Mouse (Mus musculus) telencephalon, adult 2 months (tissue): ENCODE data around the gene Smad6.

Experiments
- DNase-seq: peaks from one replicate; pipeline ENCODE4 v3.0.0-alpha.2; 2011; ENCODE audit warnings: low read depth, low spot score

Gene Smad6

GRCm38 (mm10) chr9:63982937-63983632, 38.8 kb downstream of the Smad6 start:
- DNase-seq, result no peak

GRCm38 (mm10) chr9:63981912-63982311, 39.9 kb downstream of the Smad6 start:
- DNase-seq, result no peak

GRCm38 (mm10) chr9:63981371-63981770, 40.5 kb downstream of the Smad6 start:
- DNase-seq, result no peak

GRCm38 (mm10) chr9:63980179-63981086, 41.4 kb downstream of the Smad6 start:
- no peak for DNase-seq

GRCm38 (mm10) chr9:63979275-63979674, 42.6 kb downstream of the Smad6 start:
- no peak for DNase-seq

- no peak for DNase-seq
Observed at GRCm38 (mm10) chr9:63978682-63979081, 43.2 kb downstream of the Smad6 start.

- DNase-seq, result no peak
Observed at GRCm38 (mm10) chr9:63975996-63976395, 45.9 kb downstream of the Smad6 start.

- DNase-seq, result no peak
Observed at GRCm38 (mm10) chr9:63974258-63975023, 47.4 kb downstream of the Smad6 start.

- no peak for DNase-seq
Observed at GRCm38 (mm10) chr9:63973662-63974190, 48.1 kb downstream of the Smad6 start.

GRCm38 (mm10) chr9:63972576-63973290, 49.1 kb downstream of the Smad6 start:
- no peak for DNase-seq

GRCm38 (mm10) chr9:63971557-63971956, 50.3 kb downstream of the Smad6 start:
- DNase-seq, result no peak

GRCm38 (mm10) chr9:63970836-63971235, 51.0 kb downstream of the Smad6 start:
- DNase-seq, result no peak

- DNase-seq, result no peak
Observed at GRCm38 (mm10) chr9:63970388-63970787, 51.5 kb downstream of the Smad6 start.

GRCm38 (mm10) chr9:63969467-63969866, 52.4 kb downstream of the Smad6 start:
- DNase-seq, result no peak

- no peak for DNase-seq
Observed at GRCm38 (mm10) chr9:63968592-63968991, 53.3 kb downstream of the Smad6 start.

- no peak for DNase-seq
Observed at GRCm38 (mm10) chr9:63967408-63968172, 54.3 kb downstream of the Smad6 start.

- DNase-seq, result no peak
Observed at GRCm38 (mm10) chr9:63965579-63965981, 56.3 kb downstream of the Smad6 start.

- DNase-seq, result no peak
Observed at GRCm38 (mm10) chr9:63961881-63962280, 60.0 kb downstream of the Smad6 start.

- DNase-seq, result no peak
Observed at GRCm38 (mm10) chr9:63960829-63961185, 61.1 kb downstream of the Smad6 start.
